Comparison of ENCODE assay signal across 15 mouse cellular contexts in genomic region chr16:63506437-63506836, GRCm38 (mm10).
DNase-seq lines count a peak whose midpoint lies in the region; ATAC-seq and TF ChIP-seq lines count a peak whose summit lies in the region.
"Had no signal": no experiment of that assay in that cellular context is flagged by ENCODE, and none has a peak within 500 bp of the region (broad histone marks: within the 10 kb centered on the region; RNA-seq: fewer than 3 reads in every experiment).

No protein-coding gene starts in this region.

- no peak overlapping the region for H3K4me3 ChIP-seq in forebrain, embryonic 11.5 days (ENCODE audit: low read depth, low read length)
- no peak overlapping the region for H3K4me3 ChIP-seq in forebrain, embryonic 10.5 days
- no peak overlapping the region for H3K4me3 ChIP-seq in forebrain, embryonic 14.5 days (ENCODE audit: low read depth, low read length)
- no peak overlapping the region for H3K4me3 ChIP-seq in forebrain, postnatal 0 days (ENCODE audit: low read depth, low read length)
- H3K4me3 ChIP-seq in forebrain, embryonic 15.5 days, result no peak overlapping the region
- H3K4me3 ChIP-seq: embryonic facial prominence, embryonic 13.5 days had no signal

- no peaks in the 10 kb centered on the region for H3K4me1 ChIP-seq in forebrain, embryonic 11.5 days (replicated peaks; ENCODE audit: control insufficient read depth, insufficient read depth, low read length)
- peaks cover 29% of the 10 kb centered on the region for H3K4me1 ChIP-seq in forebrain, embryonic 10.5 days
- no peaks in the 10 kb centered on the region for H3K4me1 ChIP-seq in forebrain, embryonic 14.5 days (ENCODE audit: control insufficient read depth, insufficient read depth, low read length)
- H3K4me1 ChIP-seq in forebrain, postnatal 0 days (ENCODE audit: insufficient read depth), result no peaks in the 10 kb centered on the region
- H3K4me1 ChIP-seq in forebrain, embryonic 15.5 days, result peaks cover 11% of the 10 kb centered on the region
- H3K4me1 ChIP-seq: embryonic facial prominence, embryonic 13.5 days had no signal

- no peak overlapping the region for H3K9ac ChIP-seq in forebrain, embryonic 11.5 days (ENCODE audit: low read length)
- no peak overlapping the region for H3K9ac ChIP-seq in forebrain, embryonic 14.5 days (ENCODE audit: low read length)
- no peak overlapping the region for H3K9ac ChIP-seq in forebrain, postnatal 0 days
- no peak overlapping the region for H3K9ac ChIP-seq in forebrain, embryonic 15.5 days (replicated peaks)
- H3K9ac ChIP-seq: embryonic facial prominence, embryonic 13.5 days had no signal

- WGBS in forebrain, embryonic 11.5 days, result 64% methylated on average over 2 of the region's 2 CpGs
- WGBS in forebrain, embryonic 10.5 days, result 80% methylated on average over 2 of the region's 2 CpGs
- 39% methylated on average over 2 of the region's 2 CpGs for WGBS in forebrain, embryonic 14.5 days
- 29% methylated on average over 2 of the region's 2 CpGs for WGBS in forebrain, postnatal 0 days
- 30% methylated on average over 2 of the region's 2 CpGs for WGBS in forebrain, embryonic 15.5 days

- H3K36me3 ChIP-seq in forebrain, embryonic 11.5 days (ENCODE audit: control insufficient read depth, insufficient read depth, low read length), result no peaks in the 10 kb centered on the region
- H3K36me3 ChIP-seq in forebrain, embryonic 10.5 days (replicated peaks), result no peaks in the 10 kb centered on the region
- H3K36me3 ChIP-seq in forebrain, embryonic 14.5 days (ENCODE audit: control insufficient read depth, insufficient read depth, low read length), result no peaks in the 10 kb centered on the region
- no peaks in the 10 kb centered on the region for H3K36me3 ChIP-seq in forebrain, postnatal 0 days (ENCODE audit: insufficient read depth)
- no peaks in the 10 kb centered on the region for H3K36me3 ChIP-seq in forebrain, embryonic 15.5 days
- H3K36me3 ChIP-seq: embryonic facial prominence, embryonic 13.5 days had no signal

- H3K9me3 ChIP-seq in forebrain, embryonic 11.5 days (ENCODE audit: control insufficient read depth, low read length), result no peaks in the 10 kb centered on the region
- no peaks in the 10 kb centered on the region for H3K9me3 ChIP-seq in forebrain, embryonic 10.5 days
- H3K9me3 ChIP-seq in forebrain, embryonic 14.5 days (replicated peaks; ENCODE audit: control insufficient read depth, low read length), result no peaks in the 10 kb centered on the region
- H3K9me3 ChIP-seq in forebrain, postnatal 0 days (ENCODE audit: low read length), result no peaks in the 10 kb centered on the region
- H3K9me3 ChIP-seq in forebrain, embryonic 15.5 days, result no peaks in the 10 kb centered on the region
- H3K9me3 ChIP-seq: embryonic facial prominence, embryonic 13.5 days had no signal

- ATAC-seq in forebrain, embryonic 11.5 days (replicated peaks; ENCODE audit: low FRiP score), result no peak
- ATAC-seq in forebrain, embryonic 14.5 days, result peak; percentile 71; the same call in 1 of the 2 replicates
- ATAC-seq in forebrain, postnatal 0 days, result no peak
- ATAC-seq in forebrain, embryonic 15.5 days (replicated peaks), result peak; percentile 57; the same call in 1 of the 2 replicates

- no peak overlapping the region for H3K4me2 ChIP-seq in forebrain, embryonic 11.5 days (ENCODE audit: low read depth, low read length, severe bottlenecking)
- H3K4me2 ChIP-seq in forebrain, embryonic 14.5 days (ENCODE audit: low read length), result no peak overlapping the region
- no peak overlapping the region for H3K4me2 ChIP-seq in forebrain, postnatal 0 days (ENCODE audit: low read depth)
- no peak overlapping the region for H3K4me2 ChIP-seq in forebrain, embryonic 15.5 days (replicated peaks)
- H3K4me2 ChIP-seq: embryonic facial prominence, embryonic 13.5 days had no signal

- TF ChIP-seq CTCF in forebrain, postnatal 0 days (IDR thresholded peaks at IDR 0.05; ENCODE audit: low read depth), result no peak

- H3K27me3 ChIP-seq in forebrain, embryonic 11.5 days (ENCODE audit: control insufficient read depth, insufficient read depth, low read length), result no peaks in the 10 kb centered on the region
- H3K27me3 ChIP-seq in forebrain, embryonic 10.5 days (ENCODE audit: poor library complexity, severe bottlenecking), result no peaks in the 10 kb centered on the region
- H3K27me3 ChIP-seq in forebrain, embryonic 14.5 days (replicated peaks; ENCODE audit: control insufficient read depth, insufficient read depth, low read length), result no peaks in the 10 kb centered on the region
- no peaks in the 10 kb centered on the region for H3K27me3 ChIP-seq in forebrain, postnatal 0 days (ENCODE audit: insufficient read depth, low read length)
- H3K27me3 ChIP-seq in forebrain, embryonic 15.5 days, result no peaks in the 10 kb centered on the region
- H3K27me3 ChIP-seq: embryonic facial prominence, embryonic 13.5 days had no signal

- H3K27ac ChIP-seq in forebrain, embryonic 11.5 days (ENCODE audit: low read depth, low read length), result peak overlapping the region; percentile 18; the same call in 1 of the 2 replicates
- H3K27ac ChIP-seq in forebrain, embryonic 10.5 days, result no peak overlapping the region
- H3K27ac ChIP-seq in forebrain, embryonic 14.5 days (ENCODE audit: low read depth, low read length), result no peak overlapping the region
- H3K27ac ChIP-seq in forebrain, postnatal 0 days (ENCODE audit: low read depth, low read length), result no peak overlapping the region
- H3K27ac ChIP-seq in forebrain, embryonic 15.5 days (replicated peaks), result peak overlapping the region; percentile 31; the same call in 1 of the 2 replicates
- H3K27ac ChIP-seq: embryonic facial prominence, embryonic 13.5 days had no signal

- no peak for DNase-seq in forebrain, embryonic 11.5 days (ENCODE audit: low spot score)
- DNase-seq in forebrain, embryonic 10.5 days (ENCODE audit: extremely low spot score, low spot score), result no peak
- DNase-seq in forebrain, embryonic 14.5 days (ENCODE audit: low spot score), result peak; percentile 52
- no peak for DNase-seq in forebrain, postnatal 0 days
- DNase-seq in adrenal gland, postnatal 25 days, result no peak
- DNase-seq in lung, postnatal 25 days (ENCODE audit: low spot score), result no peak
- DNase-seq: adrenal gland, adult 8-10 months; adrenal gland, postnatal 14 days; cerebellum, adult 11-12 months; cerebellum, adult 2 months; cerebellum, adult 9-10 months; cerebellum, postnatal 10 days; cerebellum, postnatal 25 days had no signal

Comparison
In these comparisons a context has a peak if more than half of its experiments do, and no peak if none do; other contexts are left out.
1. ATAC-seq: peak in forebrain, embryonic 14.5 days (single experiment) and forebrain, embryonic 15.5 days (single experiment); none in forebrain, embryonic 11.5 days (single experiment) and forebrain, postnatal 0 days (single experiment).
2. H3K27ac ChIP-seq: peak in forebrain, embryonic 11.5 days (single experiment) and forebrain, embryonic 15.5 days (single experiment); none in forebrain, embryonic 10.5 days (single experiment), forebrain, embryonic 14.5 days (single experiment) and forebrain, postnatal 0 days (single experiment).